Mouse (Mus musculus) right cerebral cortex, adult 18-20 months (tissue): ENCODE results near the gene Galnt11.
"Not testable (repeated sequence)": the region's sequence is repeated elsewhere in the genome, so short reads cannot be mapped to it uniquely, and the experiment has no call there.

ENCODE experiments used
- DNase-seq: peaks from one replicate; pipeline ENCODE4 v3.0.0; 2022; ENCODE audit warnings: mixed read lengths

Galnt11 gene

GRCm38 (mm10) chr5:25221604-25222003 is at the start of gene Galnt11:
Galnt11 (plus strand) TSS chr5:25221904.
- no peak for DNase-seq

GRCm38 (mm10) chr5:25177937-25178336 is 43.8 kb upstream of the Galnt11 start:
- not testable (repeated sequence) for DNase-seq

- DNase-seq: not testable (repeated sequence)
Observed at GRCm38 (mm10) chr5:25178543-25178942, 43.2 kb upstream of the Galnt11 start.

GRCm38 (mm10) chr5:25179284-25179683 is 42.4 kb upstream of the Galnt11 start:
- no peak for DNase-seq

DNA sequence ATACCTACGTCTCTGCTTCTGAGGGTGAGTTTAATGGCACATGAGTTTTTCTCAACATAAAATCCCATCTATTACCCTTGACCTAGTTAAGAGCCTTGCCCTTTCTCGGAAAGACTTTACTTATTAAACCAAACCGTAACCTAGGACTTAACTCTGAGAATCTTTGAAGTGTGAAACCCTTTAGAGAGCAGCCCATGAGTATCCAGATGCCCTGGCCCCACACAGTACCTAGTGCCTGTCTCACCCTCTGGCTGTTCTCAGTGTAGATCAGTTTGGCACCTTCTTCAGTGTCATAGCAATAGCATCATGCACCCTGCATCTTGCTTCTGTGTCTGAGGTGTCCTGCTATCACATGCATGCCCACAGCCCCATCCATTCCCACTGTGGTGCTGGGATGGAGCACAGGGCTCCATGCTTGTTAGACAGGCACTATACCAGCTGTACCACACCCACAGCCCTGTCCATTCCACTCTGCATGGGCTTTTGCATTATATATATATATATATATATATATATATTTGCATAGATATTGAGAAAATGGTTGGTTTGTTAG is 41.7 kb upstream of the Galnt11 start:
- DNase-seq: no peak

- no peak for DNase-seq
Observed at GRCm38 (mm10) chr5:25181004-25181531, 40.6 kb upstream of the Galnt11 start, which contains the start of gene Galntl5. Galntl5 (plus strand) TSS chr5:25181460.

- no peak for DNase-seq
Observed at GRCm38 (mm10) chr5:25183595-25183994, 38.1 kb upstream of the Galnt11 start.

GRCm38 (mm10) chr5:25184594-25184993 is 37.1 kb upstream of the Galnt11 start:
- DNase-seq: no peak

GRCm38 (mm10) chr5:25187727-25188126 is 34.0 kb upstream of the Galnt11 start:
- DNase-seq: no peak

DNA sequence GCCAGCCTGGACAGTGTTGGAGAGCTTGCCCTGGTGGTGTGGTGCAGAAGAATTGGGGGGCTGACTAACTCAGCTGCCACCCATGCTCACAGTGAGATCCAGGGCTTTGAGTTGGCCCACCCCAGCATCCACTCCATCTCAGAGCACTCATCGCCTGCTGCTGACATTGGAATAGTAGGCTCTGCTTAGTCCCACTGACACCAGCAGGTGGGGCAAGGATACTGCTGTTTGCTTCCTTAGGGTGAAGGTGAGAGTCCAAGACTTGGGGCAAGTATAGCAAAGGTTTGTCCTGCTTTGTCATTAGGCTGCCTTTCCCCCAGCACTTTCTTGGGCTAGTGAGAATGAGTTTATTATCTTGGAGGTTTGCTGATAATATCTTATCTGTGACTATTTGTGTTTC is 32.9 kb upstream of the Galnt11 start:
- DNase-seq: no peak

GRCm38 (mm10) chr5:25190521-25190920 is 31.2 kb upstream of the Galnt11 start:
- no peak for DNase-seq

DNA sequence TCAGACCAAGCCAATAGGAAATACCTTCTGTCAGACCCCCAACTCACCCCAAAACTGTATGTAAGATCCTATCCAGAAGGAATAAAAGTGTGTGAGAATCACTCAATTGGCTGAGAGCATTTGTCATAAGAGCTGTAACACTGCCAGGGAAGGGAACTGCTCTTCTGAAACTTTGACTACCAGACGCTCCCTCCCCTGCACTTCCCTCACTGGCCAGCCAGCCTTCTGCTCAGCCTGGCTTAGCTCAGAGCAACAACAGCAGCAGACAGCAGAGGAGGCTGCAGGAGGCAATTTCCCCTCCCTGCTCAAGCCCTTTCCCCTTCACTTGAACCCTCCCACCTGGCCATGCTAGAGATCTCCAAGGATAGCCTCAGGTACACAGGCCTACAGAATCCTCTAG is 9.8 kb upstream of the Galnt11 start:
- DNase-seq: peak; percentile 40

GRCm38 (mm10) chr5:25213216-25213615 is 8.5 kb upstream of the Galnt11 start:
- not testable (repeated sequence) for DNase-seq

DNA sequence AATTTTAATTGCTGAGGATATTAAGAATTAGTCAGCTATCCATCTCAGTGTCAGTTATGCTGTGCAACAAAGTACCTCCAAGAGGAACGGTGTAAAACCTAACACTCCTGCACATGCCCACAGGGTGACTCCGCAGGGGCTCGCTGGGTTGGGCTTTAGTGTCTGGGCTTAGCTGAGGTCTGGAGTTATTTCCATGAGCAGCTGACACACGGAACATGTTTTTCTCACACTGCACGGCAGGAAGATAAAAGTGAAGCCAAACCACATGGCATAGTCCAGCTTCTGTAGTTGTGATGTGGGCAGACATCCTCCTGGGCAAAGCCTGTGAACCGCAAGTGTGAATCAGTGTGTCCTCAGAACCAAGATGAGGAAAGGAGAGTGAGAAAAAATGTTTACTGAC is 6.7 kb upstream of the Galnt11 start:
- DNase-seq: peak; percentile 25

- DNase-seq: peak; percentile 92
Observed at GRCm38 (mm10) chr5:25222752-25223702, 1.3 kb downstream of the Galnt11 start, which contains the start of gene E130116L18Rik. E130116L18Rik (minus strand) TSS chr5:25223153.

- DNase-seq: not testable (repeated sequence)
Observed at GRCm38 (mm10) chr5:25224377-25224776, 2.7 kb downstream of the Galnt11 start.

DNA sequence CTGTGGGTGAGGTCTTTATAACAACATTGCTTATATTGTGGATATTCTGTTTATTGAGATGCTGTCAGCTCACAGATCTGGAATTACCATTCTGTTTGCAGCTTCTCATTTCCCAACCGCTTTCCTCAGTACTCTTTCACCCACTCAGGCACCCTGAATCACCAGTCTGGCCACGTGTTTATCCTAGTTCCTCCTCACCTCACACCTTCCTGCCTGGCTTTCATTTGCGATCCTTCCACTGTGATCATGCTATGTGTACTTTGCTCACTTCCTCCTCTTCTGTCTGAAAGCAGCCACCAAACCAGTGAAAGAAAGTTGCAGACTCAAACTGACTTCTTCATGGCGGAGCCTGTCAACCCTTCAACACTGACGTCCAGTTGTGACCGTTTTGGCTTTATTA is 21.4 kb downstream of the Galnt11 start:
- peak; percentile 19 for DNase-seq

DNA sequence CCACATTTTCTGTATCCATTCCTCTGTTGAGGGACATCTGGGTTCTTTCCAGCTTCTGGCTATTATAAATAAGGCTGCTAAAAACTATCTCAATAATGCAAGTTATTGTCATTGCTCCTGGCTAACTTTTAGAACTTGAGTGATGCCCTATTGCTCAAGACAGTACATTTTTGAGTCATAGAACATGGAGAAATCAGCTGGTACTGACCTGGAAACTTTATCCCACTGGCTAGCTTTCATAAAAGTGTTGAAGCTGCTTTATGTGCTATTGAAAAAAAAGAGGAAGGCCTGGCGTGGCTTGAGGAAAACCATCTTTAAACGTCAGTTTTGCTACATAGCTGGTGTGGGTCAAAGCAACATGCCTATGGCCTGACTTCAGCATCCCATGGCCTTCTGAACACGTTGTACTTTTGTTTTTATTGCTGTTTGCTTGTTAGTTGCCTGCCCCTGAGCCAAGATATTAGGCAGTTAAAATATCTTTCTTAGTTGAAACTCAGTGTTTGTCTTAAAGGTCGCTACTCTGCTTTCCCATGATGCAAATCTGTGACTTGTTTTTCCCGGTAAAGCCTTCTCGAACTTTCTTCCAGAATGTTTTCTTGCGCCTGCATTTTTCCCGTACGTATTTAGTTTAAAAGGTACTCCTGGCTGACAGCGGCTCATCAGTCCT is 24.2 kb downstream of the Galnt11 start:
- no peak for DNase-seq

DNA sequence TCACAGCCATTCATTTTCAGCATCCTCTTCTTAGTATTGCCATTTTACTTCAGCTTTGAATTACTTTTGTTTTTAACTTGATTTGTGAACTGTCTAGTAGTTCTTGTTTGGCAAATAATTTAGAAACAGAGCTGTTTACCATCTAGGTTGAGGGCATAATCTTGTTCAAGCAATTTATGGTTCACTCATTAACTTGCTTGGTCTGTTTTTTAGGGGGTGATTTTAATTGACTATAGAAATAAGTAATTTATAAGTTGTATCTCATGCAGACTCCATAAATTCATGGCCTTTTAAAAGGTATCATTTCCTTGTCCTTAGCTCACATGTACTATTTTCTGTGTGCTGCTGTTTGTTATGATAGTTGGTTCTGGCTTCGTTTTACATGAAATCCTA is 24.8 kb downstream of the Galnt11 start:
- DNase-seq: no peak

- DNase-seq: no peak
Observed at GRCm38 (mm10) chr5:25247036-25247435, 25.3 kb downstream of the Galnt11 start.

GRCm38 (mm10) chr5:25252423-25252822 is 30.7 kb downstream of the Galnt11 start:
- no peak for DNase-seq

GRCm38 (mm10) chr5:25252825-25253544 is 31.3 kb downstream of the Galnt11 start:
- DNase-seq: no peak
